Mouse (Mus musculus) heart, adult 11 months (tissue): ENCODE data around the gene Ltbp2.
A peak's percentile ranks its signal among the peaks of the same experiment; 100 is the strongest.

Source experiments
- DNase-seq: peaks from one replicate; pipeline ENCODE4 v3.0.0; 2022

Gene Ltbp2

GRCm38 (mm10) chr12:84834773-84835172 lies 41.6 kb downstream of the Ltbp2 start:
- no peak for DNase-seq

- no peak for DNase-seq
These were observed 44.7 kb downstream of the Ltbp2 start for GRCm38 (mm10) chr12:84831648-84832047.

- no peak for DNase-seq
These were observed 45.2 kb downstream of the Ltbp2 start for GRCm38 (mm10) chr12:84831141-84831540.

GRCm38 (mm10) chr12:84830438-84830837 lies 45.9 kb downstream of the Ltbp2 start:
- no peak for DNase-seq

- DNase-seq = peak; percentile 87
These were observed 46.4 kb downstream of the Ltbp2 start for GRCm38 (mm10) chr12:84829913-84830312.

GRCm38 (mm10) chr12:84829109-84829724 lies 47.1 kb downstream of the Ltbp2 start:
- DNase-seq = peak; percentile 85

GRCm38 (mm10) chr12:84827384-84827933 lies 48.9 kb downstream of the Ltbp2 start:
- DNase-seq = peak; percentile 86

GRCm38 (mm10) chr12:84824203-84824602 lies 52.1 kb downstream of the Ltbp2 start:
- no peak for DNase-seq

GRCm38 (mm10) chr12:84823601-84824000 lies 52.7 kb downstream of the Ltbp2 start:
- DNase-seq = peak; percentile 97

- peak; percentile 94 for DNase-seq
These were observed 56.8 kb downstream of the Ltbp2 start for GRCm38 (mm10) chr12:84819236-84820168.

GRCm38 (mm10) chr12:84818496-84818895 lies 57.8 kb downstream of the Ltbp2 start:
- DNase-seq = no peak

- no peak for DNase-seq
These were observed 61.5 kb downstream of the Ltbp2 start for GRCm38 (mm10) chr12:84814663-84815325.

GRCm38 (mm10) chr12:84813773-84814172 lies 62.6 kb downstream of the Ltbp2 start:
- DNase-seq = no peak

- no peak for DNase-seq
These were observed 64.3 kb downstream of the Ltbp2 start for GRCm38 (mm10) chr12:84812004-84812403.

GRCm38 (mm10) chr12:84811510-84811909 lies 64.8 kb downstream of the Ltbp2 start:
- DNase-seq = peak; percentile 92

- DNase-seq = no peak
These were observed 65.5 kb downstream of the Ltbp2 start for GRCm38 (mm10) chr12:84810810-84811209.

- DNase-seq = no peak
These were observed 67.3 kb downstream of the Ltbp2 start for GRCm38 (mm10) chr12:84809033-84809432.

GRCm38 (mm10) chr12:84807351-84807750 lies 69.0 kb downstream of the Ltbp2 start:
- DNase-seq = no peak

- no peak for DNase-seq
These were observed 69.6 kb downstream of the Ltbp2 start for GRCm38 (mm10) chr12:84806726-84807125.

GRCm38 (mm10) chr12:84806010-84806409 lies 70.3 kb downstream of the Ltbp2 start:
- no peak for DNase-seq

GRCm38 (mm10) chr12:84805228-84805842 lies 71.0 kb downstream of the Ltbp2 start:
- DNase-seq = no peak

GRCm38 (mm10) chr12:84802625-84803024 lies 73.7 kb downstream of the Ltbp2 start:
- no peak for DNase-seq
